Mouse (Mus musculus) thymus, adult 18-20 months (tissue): ENCODE data around the gene Gm10750.
"Not testable (repeated sequence)": the region's sequence is repeated elsewhere in the genome, so short reads cannot be mapped to it uniquely, and the experiment has no call there.

ENCODE experiments used
- DNase-seq, 2 experiments: peaks; one replicate each; pipeline ENCODE4 v3.0.0; 2022; ENCODE audit warnings: mixed read lengths in 2 of 2

The Gm10750 gene

GRCm38 (mm10) chr2:149017137-149017536, at the start of gene Gm10750:
Gene Gm10750 (minus strand): TSS chr2:149017237.
- DNase-seq = not testable (repeated sequence)

DNA sequence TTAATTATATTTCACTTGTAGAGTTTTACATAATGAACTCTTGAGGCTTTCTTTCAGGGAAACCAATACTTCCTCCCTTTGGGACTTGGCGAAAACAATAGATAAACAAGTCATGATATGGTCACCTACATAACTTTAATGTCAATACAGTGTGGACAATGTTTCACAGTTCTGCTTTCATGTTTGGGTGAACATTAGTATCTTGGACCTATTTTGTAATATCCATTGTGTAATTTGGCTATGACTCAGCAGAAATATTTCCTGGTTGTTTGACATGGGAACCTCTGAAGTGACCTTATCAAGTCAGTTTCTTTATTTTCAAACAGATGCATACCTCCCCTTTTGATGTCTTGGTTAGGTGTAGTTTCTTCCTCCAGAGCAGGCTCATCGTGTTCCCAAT, 12.2 kb downstream of the Gm10750 start:
- DNase-seq = no peak

- no peak for DNase-seq
Observed at GRCm38 (mm10) chr2:149003151-149003550, 13.9 kb downstream of the Gm10750 start, which contains the start of gene Gm1330. Gene Gm1330 (minus strand): TSS chr2:149003251.

GRCm38 (mm10) chr2:148995133-148995532, 21.9 kb downstream of the Gm10750 start:
- no peak for DNase-seq
